Mouse (Mus musculus) liver, embryonic 14.5 days (tissue): ENCODE measurements at regions not wholly inside any gene's neighbourhood (a gene's known extent, or its start where the extent isn't known, plus 50 kb on each side); places are given as distances from the start of the nearest gene placed in this dataset.

Experiments used
- ATAC-seq: fragments of 200-750 bp; cut with Nextera tagmentation; 2 replicates; pipeline ENCODE4 v1.8.0; 2017; ENCODE audit warnings: moderate number of reproducible peaks, mild to moderate bottlenecking, moderate library complexity; ENCODE audit not compliant: insufficient read depth
- DNase-seq, 3 experiments: peaks; one replicate each; pipeline ENCODE4 v3.0.0-alpha.2; 2012 to 2013; ENCODE audit warnings: low read depth in 3 of 3, low spot score in 3 of 3
- H3K27ac ChIP-seq: fragments of 300-500 bp; sonication (generic); 2 replicates; pipeline ENCODE4 v1.5.1; 2014; ENCODE audit warnings: moderate library complexity, mild to moderate bottlenecking, control low read depth, inconsistent platforms
- H3K27me3 ChIP-seq: fragments of 300-500 bp; sonication (generic); 2 replicates; pipeline ENCODE4 v1.6.1; 2014; ENCODE audit warnings: mild to moderate bottlenecking, low read length, moderate library complexity; ENCODE audit not compliant: control insufficient read depth, insufficient read depth
- H3K36me3 ChIP-seq: fragments of 300-500 bp; sonication (generic); replicated peaks from 2 replicates; pipeline ENCODE4 v1.6.1; 2014; ENCODE audit warnings: low read depth; ENCODE audit not compliant: control insufficient read depth, insufficient read depth
- H3K4me1 ChIP-seq, 2 experiments: fragments of 200-500 bp in 1 of 2; fragments of 300-500 bp in 1 of 2; sonication (generic) in 1 of 2; replicated peaks; 2 replicates each; pipeline ENCODE4 v1.6.1; 2012 to 2014; ENCODE audit warnings: antibody characterized with exemption in 1 of 2, inconsistent platforms in 1 of 2, low read length in 1 of 2; ENCODE audit not compliant: control insufficient read depth in 2 of 2, insufficient read depth in 2 of 2
- H3K4me2 ChIP-seq: fragments of 300-500 bp; sonication (generic); 2 replicates; pipeline ENCODE4 v1.6.1; 2014; ENCODE audit warnings: low read depth, mild to moderate bottlenecking, control low read depth, moderate library complexity
- H3K4me3 ChIP-seq, 2 experiments: fragments of 200-500 bp in 1 of 2; fragments of 300-500 bp in 1 of 2; sonication (generic) in 1 of 2; 2 replicates each; pipeline ENCODE4 v1.5.1; 2012 to 2014; ENCODE audit warnings: low read depth in 2 of 2, low read length in 2 of 2, mild to moderate bottlenecking in 2 of 2, control low read depth in 1 of 2, inconsistent platforms in 1 of 2, moderate library complexity in 1 of 2; ENCODE audit not compliant: insufficient read depth in 1 of 2
- H3K9ac ChIP-seq: fragments of 300-500 bp; sonication (generic); replicated peaks from 2 replicates; pipeline ENCODE4 v1.6.1; 2014; ENCODE audit warnings: mild to moderate bottlenecking, control low read depth, moderate library complexity
- H3K9me3 ChIP-seq: fragments of 300-500 bp; sonication (generic); 2 replicates; pipeline ENCODE4 v1.6.1; 2016; ENCODE audit warnings: low read length, mixed read lengths; ENCODE audit not compliant: control insufficient read depth
- CTCF ChIP-seq: IDR thresholded peaks from 2 replicates; pipeline ENCODE4 v1.5.1; 2016; ENCODE audit warnings: antibody characterized with exemption, low read depth, control low read depth
- EP300 ChIP-seq: IDR thresholded peaks from 2 replicates; pipeline ENCODE4 v1.6.1; 2016; ENCODE audit warnings: antibody characterized with exemption, low read depth
- WGBS: fragments of 180-500 bp; shearing (Covaris S2); extraction: QIAGEN DNeasy Blood & Tissue Kit; methylation state at CpG from one replicate; pipeline ENCODE4 v1.1.7; 2014; ENCODE audit not compliant: insufficient replicate concordance; 5-methylcytosine and 5-hydroxymethylcytosine counted together

DNA sequence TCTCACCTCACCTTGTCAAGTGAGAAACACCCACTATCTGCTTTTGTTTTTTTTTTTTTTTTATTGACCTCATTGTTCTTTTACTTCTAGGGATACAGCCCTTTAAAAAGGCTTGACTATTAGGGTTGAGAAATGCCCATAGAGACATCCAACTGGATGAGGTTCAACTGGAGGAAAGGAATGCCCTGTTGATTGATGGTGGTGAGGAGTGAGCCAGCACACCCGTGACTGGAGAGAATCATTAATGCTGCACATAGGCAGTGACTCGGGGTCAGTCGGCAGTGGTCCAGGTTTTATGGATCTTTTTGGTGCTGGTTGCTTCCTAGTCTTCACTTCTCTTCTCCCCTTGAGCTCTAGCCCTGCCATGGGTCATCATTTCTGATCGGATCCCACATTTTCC, 82.9 kb upstream of the Cryz start:
- no peak overlapping the region for H3K9ac ChIP-seq
- no peak for DNase-seq
- no peak for ATAC-seq
- H3K4me3 ChIP-seq = no peak overlapping the region
- no peaks in the 10 kb centered on the region for H3K27me3 ChIP-seq
- H3K9me3 ChIP-seq = no peaks in the 10 kb centered on the region
- no peak overlapping the region for H3K27ac ChIP-seq
- H3K4me1 ChIP-seq = no peaks in the 10 kb centered on the region; a peak in 1 of 4 replicates
- no peaks in the 10 kb centered on the region for H3K36me3 ChIP-seq
- no peak overlapping the region for H3K4me2 ChIP-seq
- WGBS = 52% methylated on average over 4 of the region's 4 CpGs
- TF ChIP-seq CTCF (no peak), EP300 (no peak)

DNA sequence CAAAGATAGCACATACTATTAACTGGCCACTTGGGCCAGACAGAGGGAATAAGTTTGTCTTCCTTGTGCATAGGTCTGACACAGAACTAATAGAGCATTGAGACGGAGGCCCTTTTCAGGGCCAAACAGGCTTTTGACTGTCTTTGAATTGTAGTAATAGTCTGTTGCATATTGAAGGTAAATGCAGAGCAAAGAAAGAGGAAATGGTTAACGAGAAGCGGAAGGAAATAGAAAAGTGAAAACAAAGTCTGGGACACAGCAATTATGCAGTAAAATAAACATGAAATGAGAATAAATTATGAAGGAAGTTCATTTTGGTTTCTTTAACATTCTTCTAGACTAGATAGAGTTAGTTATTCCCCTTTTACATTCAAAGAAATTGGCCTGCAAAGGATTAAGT, 86.4 kb upstream of the Cryz start:
- Histone ChIP-seq H3K27ac (no peak overlapping the region), H3K4me1 (no peaks in the 10 kb centered on the region; a peak in 1 of 4 replicates), H3K9ac (no peak overlapping the region), H3K4me3 (no peak overlapping the region), H3K4me2 (no peak overlapping the region), H3K27me3 (no peaks in the 10 kb centered on the region), H3K36me3 (no peaks in the 10 kb centered on the region), H3K9me3 (no peaks in the 10 kb centered on the region)
- DNase-seq (no peak), ATAC-seq (no peak)
- 24% methylated on average over 3 of the region's 3 CpGs for WGBS
- TF ChIP-seq CTCF = no peak
- TF ChIP-seq EP300 = no peak

DNA sequence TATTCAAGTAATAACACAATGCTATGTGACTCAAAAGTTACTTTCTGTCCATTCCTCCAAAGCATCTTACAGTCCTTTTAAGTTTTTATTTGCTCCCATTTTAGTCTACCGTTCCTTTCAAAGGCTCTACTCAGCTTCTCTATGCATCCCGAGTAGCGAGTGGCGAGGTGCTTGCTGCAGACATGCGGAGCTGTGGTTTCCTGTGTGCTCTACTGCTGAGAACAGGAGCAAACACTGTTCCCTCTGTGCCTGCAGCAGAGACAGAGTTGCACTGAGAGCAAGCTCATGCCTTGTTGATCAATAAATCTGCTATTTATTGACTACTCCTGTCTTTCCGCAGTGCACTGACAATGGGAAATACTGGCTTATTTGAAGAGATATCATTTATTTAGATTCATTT, 87.1 kb upstream of the Cryz start:
- no peak for ATAC-seq
- H3K4me2 ChIP-seq = no peak overlapping the region

DNA sequence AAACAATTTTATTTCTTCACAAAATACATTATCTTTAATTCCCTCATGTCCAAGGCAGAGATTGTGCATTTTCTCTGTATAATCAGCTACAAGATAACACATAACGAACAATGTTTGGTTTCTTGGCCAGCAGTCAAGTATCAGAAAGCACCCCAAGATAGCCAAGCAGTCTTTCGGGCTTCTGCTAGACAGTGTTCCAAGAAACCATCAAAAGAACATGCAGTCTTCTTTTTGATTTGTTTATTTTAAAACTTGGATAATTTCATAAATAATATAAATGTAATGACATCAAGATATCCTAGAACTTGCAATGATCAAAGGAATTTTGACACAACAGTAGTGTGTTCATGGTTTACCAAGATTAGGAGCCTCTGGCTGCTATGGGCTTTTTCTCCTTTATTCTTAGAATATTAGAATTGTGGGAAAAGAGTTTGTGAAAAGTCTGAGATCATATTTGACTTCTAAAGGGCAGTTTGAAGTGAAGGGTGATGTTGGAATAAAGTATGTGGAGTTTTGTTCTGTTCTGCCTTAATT, 103.1 kb upstream of the Cryz start:
- H3K4me2 ChIP-seq = no peak overlapping the region
- H3K9me3 ChIP-seq = no peaks in the 10 kb centered on the region
- TF ChIP-seq CTCF = no peak
- TF ChIP-seq EP300 = no peak
- H3K4me3 ChIP-seq = no peak overlapping the region
- no peaks in the 10 kb centered on the region for H3K27me3 ChIP-seq
- H3K27ac ChIP-seq = no peak overlapping the region
- DNase-seq (no peak), ATAC-seq (no peak)
- 52% methylated on average over 2 of the region's 2 CpGs for WGBS
- H3K36me3 ChIP-seq = no peaks in the 10 kb centered on the region
- no peak overlapping the region for H3K9ac ChIP-seq
- no peaks in the 10 kb centered on the region for H3K4me1 ChIP-seq

More for the DNA sequence above, 87.1 kb upstream of the Cryz start:
- Histone ChIP-seq H3K4me3 (no peak overlapping the region), H3K9ac (no peak overlapping the region), H3K27ac (no peak overlapping the region), H3K36me3 (no peaks in the 10 kb centered on the region), H3K27me3 (no peaks in the 10 kb centered on the region), H3K9me3 (no peaks in the 10 kb centered on the region), H3K4me1 (no peaks in the 10 kb centered on the region; a peak in 1 of 4 replicates)
- DNase-seq = no peak
- 24% methylated on average over 6 of the region's 6 CpGs for WGBS
- TF ChIP-seq CTCF (no peak), EP300 (no peak)

DNA sequence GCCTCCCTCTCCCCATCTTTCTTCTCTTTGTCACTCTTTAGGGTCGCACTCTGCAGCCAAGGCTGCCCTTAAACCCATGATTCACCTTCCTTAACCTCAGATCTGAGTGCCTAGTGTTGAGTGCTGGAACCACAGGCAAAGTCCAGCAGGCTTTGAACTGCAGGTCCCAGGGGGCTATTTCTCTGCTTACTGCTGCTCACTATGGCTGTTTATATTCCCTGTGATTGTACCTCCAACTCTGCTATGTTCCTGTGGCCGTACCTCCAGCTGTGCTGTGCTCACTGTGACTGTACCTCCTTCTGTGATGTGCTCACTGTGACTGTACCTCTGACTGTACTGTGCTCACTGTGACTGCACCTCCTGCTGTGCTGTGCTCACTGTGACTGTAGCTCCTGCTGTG, 124.1 kb upstream of the Cryz start:
- TF ChIP-seq EP300 = no peak
- no peak for TF ChIP-seq CTCF
- no peak overlapping the region for H3K9ac ChIP-seq
- no peak for ATAC-seq
- no peak overlapping the region for H3K4me3 ChIP-seq
- no peak overlapping the region for H3K27ac ChIP-seq
- H3K27me3 ChIP-seq = no peaks in the 10 kb centered on the region
- no peaks in the 10 kb centered on the region for H3K9me3 ChIP-seq
- no peaks in the 10 kb centered on the region for H3K36me3 ChIP-seq
- WGBS = 65% methylated on average over 2 of the region's 2 CpGs
- no peak overlapping the region for H3K4me2 ChIP-seq
- H3K4me1 ChIP-seq = no peaks in the 10 kb centered on the region
- no peak for DNase-seq
